Mouse (Mus musculus): Measurements from ENCODE around the gene 1810013L24Rik.
"Not testable (repeated sequence)": the region's sequence is repeated elsewhere in the genome, so short reads cannot be mapped to it uniquely, and the experiment has no call there.

The 1810013L24Rik gene

DNA sequence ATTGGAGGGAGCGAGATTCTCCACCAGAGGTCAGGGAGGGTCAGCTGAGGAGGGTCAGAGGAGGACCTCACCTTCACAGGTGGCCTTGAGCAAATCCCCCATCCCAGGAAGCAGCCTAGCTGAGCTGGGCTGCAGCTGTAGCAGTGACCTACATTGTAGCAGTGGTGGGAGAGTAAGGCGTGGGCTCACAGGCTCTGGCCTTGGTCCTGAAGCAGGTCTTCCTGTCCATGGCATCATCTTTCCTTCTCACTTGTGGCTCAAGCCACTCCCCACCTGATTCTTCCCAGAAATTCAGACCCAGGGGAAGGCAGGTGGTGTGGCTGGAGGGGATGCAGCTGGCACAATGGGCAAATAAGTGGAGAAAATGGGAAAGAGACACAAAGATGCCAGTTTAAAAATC is 76.2 kb downstream of the 1810013L24Rik start:
- not testable (repeated sequence) for DNase-seq (ENCODE audit: low spot score in 2 of 2)

All from right cerebral cortex, postnatal 36 days (tissue).